Mouse (Mus musculus): ENCODE results near the gene Tmem273.

The Tmem273 gene

GRCm38 (mm10) chr14:32859831-32860569, 74.2 kb downstream of the Tmem273 start:
- in situ Hi-C loops (cut with MboI), result no loop called here

GRCm38 (mm10) chr14:32861149-32861581, 75.4 kb downstream of the Tmem273 start:
- in situ Hi-C loops (cut with MboI), result no loop called here

- in situ Hi-C loops (cut with MboI), result no loop called here
Measured at GRCm38 (mm10) chr14:32861656-32862055, 75.9 kb downstream of the Tmem273 start.

GRCm38 (mm10) chr14:32865331-32865730, 79.6 kb downstream of the Tmem273 start:
- in situ Hi-C loops (cut with MboI), result no loop called here

All from mature B cell (primary cell).